Mouse (Mus musculus): Measurements from ENCODE around the gene Pole.
A peak's percentile ranks its signal among the peaks of the same experiment; 100 is the strongest.

Pole gene

DNA sequence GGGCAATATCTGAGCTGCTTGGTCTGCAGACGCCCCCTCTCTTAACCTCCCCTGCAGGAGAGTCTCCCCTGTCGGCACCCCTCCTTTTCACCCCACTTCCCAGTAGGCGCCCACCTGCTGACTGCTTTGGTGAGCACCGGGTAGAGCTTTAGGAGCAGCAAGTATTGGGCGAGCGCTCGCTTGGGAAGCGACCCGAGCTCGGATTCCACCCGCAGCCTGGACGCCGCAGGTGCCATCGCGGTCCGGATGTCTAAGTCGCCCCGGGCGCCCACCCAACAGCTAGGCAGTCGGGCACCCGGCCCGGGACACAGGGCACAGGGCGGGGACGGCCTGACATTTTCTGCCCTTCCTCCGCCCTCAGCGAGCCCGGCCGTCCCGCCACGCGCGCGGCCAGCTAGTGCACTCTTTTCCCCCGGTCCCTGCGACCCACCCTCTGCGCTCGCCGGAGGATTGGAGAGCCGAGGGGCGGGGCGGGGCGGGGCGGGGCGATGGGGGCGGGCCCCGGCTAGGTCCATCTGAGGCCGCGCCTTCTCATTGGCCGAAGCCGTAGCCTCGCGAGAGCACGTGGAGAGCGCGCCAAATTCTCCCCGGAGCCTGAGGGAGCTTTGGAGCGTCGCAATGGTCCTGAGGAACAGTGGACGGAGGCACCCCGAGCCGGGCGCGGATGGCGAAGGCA is at the start of gene Pole, which contains the start of gene Pxmp2:
Gene Pole (plus strand): TSS at position 537 of the 676 bp plus-strand sequence.
Gene Pxmp2 (minus strand): TSS at position 417 of the 676 bp plus-strand sequence.
- peak; percentile 87 to 93 for DNase-seq

DNA sequence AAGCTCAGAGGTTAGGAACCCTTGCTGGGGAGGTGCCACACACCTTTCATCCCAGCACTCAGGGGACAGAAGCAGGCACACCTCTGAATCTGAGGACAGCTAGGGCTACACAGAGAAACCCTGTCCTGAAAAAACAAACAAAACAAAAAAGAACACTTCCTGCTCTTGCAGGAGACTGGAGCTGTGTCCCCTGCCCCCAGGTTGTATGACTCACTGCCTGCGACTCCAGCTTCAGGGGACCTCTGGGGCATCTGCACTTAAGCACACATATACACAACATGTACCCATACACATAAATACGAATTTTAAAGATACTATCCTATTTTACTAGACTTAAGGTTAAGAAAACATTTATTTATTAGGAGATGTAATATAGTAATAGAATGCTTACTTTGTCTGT is 42.0 kb upstream of the Pole start:
- no peak for DNase-seq

- no peak for DNase-seq
Measured at GRCm38 (mm10) chr5:110266941-110267340, 19.2 kb upstream of the Pole start.

GRCm38 (mm10) chr5:110269141-110270101 is 16.7 kb upstream of the Pole start, which contains the start of gene Pgam5:
Gene Pgam5, minus strand, starts transcription at chr5:110269913.
- peak; percentile 94 to 97 for DNase-seq

DNA sequence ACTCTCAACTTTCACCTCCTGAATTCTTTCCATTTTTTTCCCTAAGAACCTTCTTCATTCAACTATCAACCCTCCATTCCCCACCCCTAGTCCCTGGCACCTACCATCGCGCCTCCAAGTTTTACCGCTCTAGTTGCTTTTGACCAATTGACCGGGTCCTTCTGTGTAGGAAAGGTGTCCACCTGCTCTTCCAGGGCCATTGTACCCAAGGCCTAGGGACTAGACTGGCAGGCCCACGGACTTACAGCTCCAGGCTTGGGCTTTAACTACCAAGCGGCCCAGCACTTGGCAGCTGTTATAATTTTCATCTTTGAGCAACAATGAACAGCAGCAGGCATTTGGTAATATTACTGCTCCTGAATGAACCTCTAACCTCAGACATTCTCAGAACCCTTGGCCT is 15.9 kb upstream of the Pole start:
- DNase-seq = peak; percentile 14 to 16

- DNase-seq = no peak
Measured at GRCm38 (mm10) chr5:110274147-110274546, 12.0 kb upstream of the Pole start.

DNA sequence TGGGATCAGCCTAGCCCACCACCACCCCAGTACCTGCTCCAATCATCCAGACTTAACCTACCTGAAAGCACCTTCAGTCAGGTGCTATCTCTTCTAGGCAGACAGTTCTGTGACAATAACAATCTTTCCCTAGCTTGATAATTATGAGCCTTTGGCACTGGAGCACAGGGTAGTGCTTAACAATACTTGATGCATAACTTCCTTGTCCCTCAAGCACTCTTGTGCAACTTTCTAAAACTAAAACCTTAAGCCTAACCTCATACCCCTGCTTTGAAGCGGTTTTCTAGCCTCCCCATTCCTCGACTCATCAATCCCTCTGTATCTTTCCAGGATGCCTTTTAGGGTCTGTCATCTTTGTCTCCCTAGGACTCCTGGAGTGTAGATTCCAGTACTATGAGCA is 11.3 kb upstream of the Pole start:
- DNase-seq = no peak

GRCm38 (mm10) chr5:110276391-110276790 is 9.7 kb upstream of the Pole start:
- DNase-seq = no peak

GRCm38 (mm10) chr5:110276910-110277309 is 9.2 kb upstream of the Pole start:
- DNase-seq = no peak

DNA sequence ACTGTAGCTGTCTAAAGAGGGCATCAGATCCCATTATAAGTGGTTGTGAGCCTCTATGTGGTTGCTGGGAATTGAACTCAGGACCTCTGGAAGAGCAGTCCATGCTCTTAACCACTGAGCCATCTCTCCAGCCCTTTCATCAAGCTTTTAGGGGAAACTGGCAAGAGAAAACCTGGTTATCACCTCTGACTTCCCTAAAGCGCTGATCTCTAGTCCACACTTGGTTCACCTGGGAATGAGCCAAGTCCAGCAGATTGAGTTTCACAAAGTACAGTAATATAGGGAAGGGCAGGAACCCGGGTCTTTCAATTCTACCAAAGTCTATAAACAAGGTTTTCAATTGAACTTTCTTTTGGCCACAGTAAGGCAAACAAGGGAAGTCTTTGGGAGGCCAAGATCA is 4.1 kb upstream of the Pole start:
- no peak for DNase-seq

DNA sequence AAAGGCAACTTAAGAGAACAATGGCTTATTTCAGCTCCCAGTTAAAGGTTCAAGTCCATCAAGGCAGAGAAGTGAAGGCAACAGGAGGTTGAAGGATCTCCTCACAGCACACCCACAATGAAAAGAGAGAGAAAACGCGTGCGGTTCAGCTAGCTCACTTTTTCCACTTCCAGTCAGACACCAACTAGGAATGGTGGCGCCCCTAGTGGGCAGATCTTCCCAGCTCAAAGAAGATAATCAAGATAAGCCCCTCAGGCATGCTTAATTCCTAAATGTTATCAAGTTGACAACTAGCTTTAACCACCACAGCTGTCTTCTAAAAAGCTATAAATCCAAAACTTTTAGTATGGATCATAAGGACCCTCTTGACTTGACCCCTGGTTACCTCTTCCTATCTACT is 1.6 kb upstream of the Pole start:
- DNase-seq = peak; percentile 36 to 70

DNA sequence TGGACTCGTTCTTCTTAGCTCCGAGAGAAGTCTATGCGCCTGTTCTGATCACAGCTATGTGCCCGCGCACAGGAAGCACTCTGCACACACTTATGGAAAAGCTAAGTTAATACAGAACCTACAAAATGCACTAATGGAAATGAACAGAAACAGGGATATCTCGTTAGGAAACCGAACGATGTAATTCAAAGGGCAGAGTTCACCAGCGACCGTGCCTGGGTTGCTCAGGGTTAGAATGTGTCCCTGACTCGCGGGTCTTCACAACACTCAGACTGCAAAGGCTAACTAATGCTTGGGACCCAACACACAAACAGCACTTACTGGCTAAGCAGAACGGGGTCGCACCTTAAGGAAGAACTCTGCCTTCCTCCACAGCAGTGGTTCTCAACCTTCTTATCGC is 950 bp upstream of the Pole start:
- peak in 1 of 2 experiments; percentile 10 for DNase-seq

- DNase-seq = no peak
Measured at GRCm38 (mm10) chr5:110286446-110287083, 459 bp downstream of the Pole start.

DNA sequence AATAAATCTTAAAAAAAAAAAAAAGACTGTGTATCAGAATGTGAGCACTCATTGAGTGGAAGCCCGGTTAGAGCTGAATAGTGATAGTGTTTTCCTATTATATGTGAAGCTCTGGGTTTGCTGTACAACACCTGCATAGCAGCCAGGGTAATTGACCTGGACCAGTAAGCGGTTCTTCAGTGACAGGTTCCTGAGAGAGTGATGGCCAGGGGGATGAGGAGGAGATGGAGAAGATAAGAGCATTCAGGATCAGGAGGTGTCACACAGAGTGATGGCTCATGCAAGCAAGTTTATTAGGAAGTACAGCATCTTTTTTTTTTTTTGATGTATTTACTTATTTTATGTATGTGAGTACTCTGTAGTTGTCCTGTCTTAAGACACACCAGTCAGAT is 974 bp downstream of the Pole start:
- no peak for DNase-seq

GRCm38 (mm10) chr5:110291649-110292048 is 5.5 kb downstream of the Pole start:
- DNase-seq = no peak

- no peak for DNase-seq
Measured at GRCm38 (mm10) chr5:110296637-110297036, 10.5 kb downstream of the Pole start.

GRCm38 (mm10) chr5:110300591-110300990 is 14.5 kb downstream of the Pole start:
- DNase-seq = no peak

- DNase-seq = peak; percentile 39 to 59
Measured at GRCm38 (mm10) chr5:110308861-110309260, 22.8 kb downstream of the Pole start.

DNA sequence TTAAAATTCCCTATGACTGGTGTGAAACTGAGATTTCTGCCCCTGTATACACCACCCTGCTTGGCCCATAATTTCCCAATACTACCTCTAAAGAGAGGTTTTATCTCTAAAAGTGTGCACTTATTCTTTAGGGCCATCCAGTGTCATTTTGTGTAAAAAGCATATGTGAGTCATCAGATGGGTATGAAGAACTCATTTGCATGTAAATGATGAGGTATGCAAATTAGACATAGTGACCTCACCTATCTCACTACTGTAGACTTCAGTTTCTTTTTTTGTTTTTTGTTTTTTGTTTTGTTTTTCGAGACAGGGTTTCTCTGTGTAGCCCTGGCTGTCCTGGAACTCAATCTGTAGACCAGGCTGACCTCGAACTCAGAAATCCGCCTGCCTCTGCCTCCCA is 27.0 kb downstream of the Pole start:
- DNase-seq = no peak

DNA sequence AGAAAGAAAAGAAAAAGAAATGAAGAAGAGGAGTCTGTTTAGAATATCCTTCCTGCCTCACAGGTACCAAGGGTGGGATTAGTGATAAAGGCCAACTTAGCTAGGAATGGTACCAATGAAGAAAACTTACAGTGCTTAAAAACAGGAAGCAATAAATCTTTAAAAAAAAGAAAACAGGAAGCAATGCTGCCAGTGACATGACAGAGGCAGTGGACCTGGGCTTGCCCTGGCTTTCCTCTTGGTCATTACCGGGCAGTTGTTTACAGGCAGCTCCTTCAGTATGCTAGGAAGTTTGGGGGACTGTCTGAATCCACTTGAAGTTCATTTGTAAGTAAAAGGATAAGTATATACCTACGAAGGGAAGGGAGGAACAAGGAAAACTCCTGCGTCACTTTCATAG is 44.4 kb downstream of the Pole start:
- DNase-seq = no peak

DNA sequence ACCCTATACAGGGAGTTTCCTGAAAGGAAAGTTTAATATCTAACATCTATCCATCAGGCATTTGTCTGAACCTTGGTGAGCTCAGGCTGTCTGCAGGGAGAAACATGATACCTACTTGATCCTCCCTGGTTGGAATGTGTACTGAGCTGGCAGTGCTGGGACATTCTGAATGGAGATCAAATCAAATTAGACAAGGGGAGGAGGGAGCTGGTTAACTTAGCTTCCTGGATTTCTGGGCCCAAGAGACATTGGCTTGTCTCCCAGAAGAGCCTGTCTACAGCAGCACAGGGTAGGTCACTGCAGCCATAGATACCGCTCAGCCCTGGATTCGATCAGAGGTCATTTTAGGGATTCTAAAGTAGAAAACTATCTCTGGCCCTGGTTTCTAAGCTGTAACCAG is 52.7 kb downstream of the Pole start:
- DNase-seq = no peak

DNA sequence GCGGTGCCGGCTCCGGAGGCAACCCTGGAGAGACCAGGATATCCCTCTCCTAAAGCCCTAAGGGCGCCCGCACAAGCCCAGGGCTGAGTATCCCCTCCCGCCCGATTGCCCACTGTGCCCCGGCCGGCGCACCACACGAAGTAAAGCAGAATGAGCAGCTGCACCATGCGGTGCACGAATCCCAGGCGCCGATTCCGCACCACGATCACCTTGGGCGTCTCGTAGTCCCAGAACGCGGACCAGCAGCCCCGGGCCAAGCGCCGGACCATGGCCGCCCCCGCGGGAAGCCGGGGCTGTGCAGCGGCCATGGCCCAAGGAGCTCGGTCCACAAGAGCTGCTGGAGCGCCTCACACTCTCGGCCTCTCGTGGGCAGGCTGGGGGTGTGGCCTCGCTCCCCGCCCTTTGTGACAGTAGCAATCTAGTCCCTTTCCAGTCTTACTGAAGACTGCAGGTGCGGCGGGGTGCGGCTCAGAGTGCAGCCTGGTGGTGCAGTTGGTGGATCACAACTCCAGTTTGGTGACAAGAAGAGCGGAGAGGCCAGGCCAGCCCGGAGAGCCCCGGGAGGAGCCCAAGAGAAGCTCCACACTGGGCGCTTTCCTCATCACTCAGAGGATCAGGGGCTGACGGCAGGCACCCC is 56.7 kb downstream of the Pole start, which contains the start of gene P2rx2:
Gene P2rx2 (minus strand): TSS at position 565 of the 637 bp plus-strand sequence.
- DNase-seq = peak; percentile 53 to 66

GRCm38 (mm10) chr5:110344524-110344923 is 58.4 kb downstream of the Pole start, which contains the start of gene Lrcol1:
Gene Lrcol1, plus strand, starts transcription at chr5:110344730.
- no peak for DNase-seq

Measured in cerebellum, postnatal 25 days (tissue).